Mouse (Mus musculus) heart, postnatal 25 days (tissue): Measurements from ENCODE around the gene Abl1. TPM values are rescaled to one million over a fixed set of nuclear protein-coding genes. Genes with fewer than 3 reads are reported as not detected.

Experiments
- DNase-seq: peaks from one replicate; pipeline ENCODE4 v3.0.0; 2022; ENCODE audit warnings: low spot score
- intact Hi-C: fragments of 180-260 bp; cut with DNase I; formaldehyde crosslinking; loops from one replicate; pipeline ENCODE4 v1.15.1; 2025
- total RNA-seq, 2 experiments: library from RNA; stranded (reverse); gene quantifications; 2 replicates each; pipeline ENCODE4 v1.2.3; 2021

The Abl1 gene
- total RNA-seq, 2 experiments from 2014 or later, result 29.8 to 35.0 TPM

DNA sequence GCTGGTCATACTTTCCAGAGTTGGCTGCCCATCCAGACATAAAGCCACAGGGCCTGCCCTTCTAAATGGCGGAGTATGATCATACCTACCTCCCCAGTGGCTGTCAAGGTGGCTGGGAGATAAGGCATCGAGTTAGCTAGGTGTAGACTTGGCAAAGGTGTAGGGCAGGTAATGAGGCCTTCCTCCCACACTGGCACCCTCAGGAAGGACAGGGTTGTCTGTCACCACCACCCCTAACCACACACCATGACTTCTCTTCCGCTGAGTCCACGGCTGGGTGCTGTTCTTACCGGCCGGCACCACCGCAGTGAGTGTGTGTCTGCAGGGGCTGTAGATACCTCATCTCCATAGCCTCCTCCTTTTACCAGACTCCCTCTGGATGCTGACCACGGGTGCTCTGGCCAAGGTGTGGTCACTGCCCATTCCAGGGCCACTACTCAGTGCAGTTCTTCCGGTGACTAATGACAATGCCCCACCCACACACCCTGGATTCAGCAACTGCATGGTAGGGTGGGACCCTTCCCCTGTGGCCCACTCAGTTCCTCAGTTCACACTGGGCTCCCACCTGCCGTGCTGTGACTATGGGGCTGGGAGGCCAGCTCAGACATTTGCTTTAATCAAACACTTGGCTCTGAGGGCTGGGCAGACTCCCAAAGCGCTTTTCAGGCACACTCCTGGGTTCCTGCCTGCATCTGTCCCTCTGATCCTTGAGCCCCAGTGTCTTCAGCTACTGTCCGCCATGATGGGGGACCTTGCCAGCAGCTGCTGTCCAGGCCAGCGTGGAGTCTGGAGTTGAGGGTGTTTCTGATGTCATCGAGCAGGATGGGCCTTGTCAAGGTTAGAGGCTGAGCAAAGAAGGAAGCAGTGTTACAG is 123.1 kb downstream of the Abl1 start:
- DNase-seq, result no peak
- intact Hi-C loops, result loop anchor here (5.0 kb wide), 1 partner anchor 101 kb away; no protein-coding TSS in a partner anchor

DNA sequence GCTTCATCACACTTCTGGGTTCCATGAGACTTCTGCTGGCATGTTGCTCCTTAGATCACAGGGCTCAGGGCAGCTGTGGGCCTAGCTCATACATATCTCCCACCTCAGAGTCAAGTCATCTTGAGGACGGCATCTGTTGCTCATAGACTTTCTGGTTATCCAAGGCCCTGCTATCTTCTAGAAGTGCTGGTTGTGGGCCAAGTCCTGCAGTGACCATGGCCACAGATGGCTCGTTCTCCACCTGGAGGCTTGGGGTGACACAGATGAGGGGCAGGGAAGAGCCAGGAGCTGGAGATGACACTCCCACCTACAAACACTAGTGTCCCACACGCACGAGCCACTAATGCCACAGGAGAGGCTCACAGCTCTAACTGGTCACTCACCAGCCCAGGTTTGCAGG is 125.5 kb downstream of the Abl1 start:
- DNase-seq, result no peak

DNA sequence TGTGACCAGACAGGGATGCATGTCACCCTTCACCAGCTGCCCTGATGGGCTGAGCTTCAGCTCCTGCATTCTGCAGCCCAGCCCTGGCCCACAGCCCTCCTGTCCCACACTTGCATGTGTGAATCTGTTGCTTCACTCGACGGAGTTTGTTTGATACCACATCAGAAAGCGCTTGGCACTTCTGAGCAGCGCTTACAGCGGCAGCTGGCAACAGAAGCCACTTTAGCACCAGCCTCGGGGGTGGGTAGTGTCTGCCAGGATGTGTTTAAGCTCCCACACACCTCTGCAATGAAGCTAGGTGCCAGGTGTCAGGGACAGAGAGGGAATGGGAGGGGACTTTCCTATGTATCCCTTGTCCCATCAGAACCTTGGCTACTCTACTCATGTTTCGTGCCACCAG is 126.5 kb downstream of the Abl1 start:
- DNase-seq, result no peak
- intact Hi-C loops, result loop anchor here (5.0 kb wide), 1 partner anchor 98 kb away; no protein-coding TSS in a partner anchor

More for the DNA sequence above, 125.5 kb downstream of the Abl1 start:
- intact Hi-C loops, result loop anchor here (5.0 kb wide), 1 partner anchor 99 kb away; no protein-coding TSS in a partner anchor

DNA sequence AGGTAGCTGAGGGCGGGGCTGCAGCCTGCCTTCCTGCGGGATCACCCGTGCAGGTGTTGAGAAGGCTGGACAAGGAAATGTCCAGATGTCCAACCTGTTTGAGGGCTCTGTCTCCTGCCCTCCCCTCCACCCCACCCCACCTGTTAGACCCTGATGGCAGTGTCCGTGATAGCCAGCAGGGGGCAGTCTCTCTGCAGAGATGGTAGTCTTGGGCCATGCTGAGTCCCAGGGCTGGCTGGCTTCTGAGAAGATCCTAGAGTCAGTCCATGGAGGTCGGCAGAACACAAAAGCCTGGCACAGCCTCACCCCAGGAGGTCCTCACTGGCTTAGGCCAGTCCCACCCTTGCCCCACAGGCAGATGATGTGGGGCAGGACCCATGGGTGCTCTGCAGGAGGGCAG is 127.2 kb downstream of the Abl1 start:
- intact Hi-C loops, result no loop called here

DNA sequence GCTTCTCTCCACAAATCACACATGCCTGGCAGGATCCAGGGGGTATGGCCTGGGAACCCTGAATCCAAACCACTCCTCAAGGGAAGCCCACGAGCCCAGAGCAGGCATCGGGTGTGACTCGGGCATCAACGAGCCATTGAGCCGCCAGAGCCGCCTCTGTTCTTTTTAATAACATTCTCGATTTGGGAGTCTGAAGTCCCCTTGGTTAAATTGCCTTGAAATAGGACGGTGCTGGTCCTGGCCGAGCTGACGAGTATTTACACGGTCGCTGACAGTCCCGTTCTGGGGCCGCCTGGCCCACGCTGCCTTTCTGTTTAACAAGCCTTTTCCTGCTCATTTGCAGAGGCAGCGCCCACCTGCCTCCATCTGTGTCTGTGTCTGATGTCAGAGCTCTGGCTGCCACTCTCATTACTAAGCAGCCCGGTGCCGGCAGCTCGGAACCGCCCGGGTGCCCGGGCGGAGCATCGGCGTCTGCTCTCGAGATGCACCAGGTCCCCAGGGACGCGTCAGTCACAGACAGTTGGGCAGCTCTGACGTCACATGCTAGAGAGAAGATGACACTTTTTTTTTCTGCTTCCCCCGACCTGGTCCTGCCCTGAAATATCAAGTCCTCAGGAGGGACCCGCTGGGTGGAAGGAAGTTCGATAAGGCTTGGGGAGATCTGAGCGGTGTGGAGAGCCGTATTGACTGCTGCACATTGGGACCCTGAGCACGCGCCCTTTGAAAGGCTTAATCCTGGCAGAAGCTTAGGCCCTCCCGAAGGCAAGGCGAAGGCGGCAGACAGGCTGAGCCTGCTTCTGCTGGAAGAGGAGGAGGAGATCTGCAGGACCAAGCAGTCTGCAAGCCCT is 134.6 kb downstream of the Abl1 start:
- intact Hi-C loops, result no loop called here
- DNase-seq, result no peak

More for the DNA sequence above, 127.2 kb downstream of the Abl1 start:
- DNase-seq, result no peak

DNA sequence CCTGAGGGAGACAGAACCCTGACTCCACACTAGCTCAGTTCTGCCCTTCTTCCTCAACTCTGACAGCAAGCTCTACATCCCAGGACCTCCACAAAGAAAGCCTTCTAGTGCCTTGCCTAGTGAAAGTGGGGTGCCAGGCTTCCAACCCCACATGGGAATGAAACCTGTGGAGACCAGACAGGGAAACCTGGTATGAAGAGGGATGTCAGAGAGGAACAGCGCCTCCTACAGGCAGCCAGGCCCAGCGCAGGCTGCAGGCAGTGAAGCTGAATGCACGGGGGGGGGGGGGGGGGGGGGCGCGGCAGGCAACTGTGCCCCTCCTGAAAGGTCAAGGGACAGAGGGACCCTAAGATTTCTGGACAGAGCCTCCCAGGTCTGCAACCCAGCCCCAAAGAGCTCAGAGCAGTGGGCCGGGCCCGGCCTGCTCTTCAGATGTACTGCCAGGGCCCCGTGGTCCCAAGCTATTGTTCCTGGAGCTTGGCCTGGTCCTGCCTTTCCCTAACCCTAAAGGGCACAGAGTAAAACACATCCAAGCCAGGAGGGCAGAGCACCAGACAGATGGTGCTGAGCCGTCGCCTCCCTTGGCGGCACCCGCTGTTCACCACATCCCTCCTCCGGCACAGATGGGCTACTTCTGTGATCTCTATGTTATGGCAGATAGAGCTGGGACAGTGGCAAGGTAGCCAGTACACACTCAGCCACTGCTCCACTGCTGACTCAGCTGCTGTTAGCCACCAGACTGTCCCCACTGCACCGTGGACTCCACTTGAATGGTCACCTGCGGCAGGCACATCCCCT is 136.0 kb downstream of the Abl1 start:
- no peak for DNase-seq
- intact Hi-C loops, result no loop called here

DNA sequence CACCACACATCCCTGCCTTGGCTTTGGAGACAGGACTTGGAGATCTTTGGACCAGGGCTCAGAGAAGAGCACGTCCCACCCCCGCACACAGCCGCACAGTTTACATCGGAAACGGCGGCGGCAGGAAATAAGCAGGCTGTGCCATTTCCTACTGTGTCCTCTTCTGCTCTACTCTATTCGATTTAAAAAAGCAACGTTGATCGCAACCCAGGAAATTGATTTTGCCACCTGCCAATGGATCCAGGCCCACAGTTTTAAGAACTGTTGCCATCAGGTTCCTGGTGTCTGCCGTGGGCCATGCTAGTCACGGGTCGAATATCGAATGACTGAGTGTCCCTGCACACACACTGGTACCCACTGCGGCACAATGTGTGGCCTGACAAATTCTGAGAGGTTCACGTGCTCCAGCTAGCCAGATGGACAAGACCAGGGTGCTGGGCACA is 137.3 kb downstream of the Abl1 start:
- intact Hi-C loops, result no loop called here
- DNase-seq, result no peak

DNA sequence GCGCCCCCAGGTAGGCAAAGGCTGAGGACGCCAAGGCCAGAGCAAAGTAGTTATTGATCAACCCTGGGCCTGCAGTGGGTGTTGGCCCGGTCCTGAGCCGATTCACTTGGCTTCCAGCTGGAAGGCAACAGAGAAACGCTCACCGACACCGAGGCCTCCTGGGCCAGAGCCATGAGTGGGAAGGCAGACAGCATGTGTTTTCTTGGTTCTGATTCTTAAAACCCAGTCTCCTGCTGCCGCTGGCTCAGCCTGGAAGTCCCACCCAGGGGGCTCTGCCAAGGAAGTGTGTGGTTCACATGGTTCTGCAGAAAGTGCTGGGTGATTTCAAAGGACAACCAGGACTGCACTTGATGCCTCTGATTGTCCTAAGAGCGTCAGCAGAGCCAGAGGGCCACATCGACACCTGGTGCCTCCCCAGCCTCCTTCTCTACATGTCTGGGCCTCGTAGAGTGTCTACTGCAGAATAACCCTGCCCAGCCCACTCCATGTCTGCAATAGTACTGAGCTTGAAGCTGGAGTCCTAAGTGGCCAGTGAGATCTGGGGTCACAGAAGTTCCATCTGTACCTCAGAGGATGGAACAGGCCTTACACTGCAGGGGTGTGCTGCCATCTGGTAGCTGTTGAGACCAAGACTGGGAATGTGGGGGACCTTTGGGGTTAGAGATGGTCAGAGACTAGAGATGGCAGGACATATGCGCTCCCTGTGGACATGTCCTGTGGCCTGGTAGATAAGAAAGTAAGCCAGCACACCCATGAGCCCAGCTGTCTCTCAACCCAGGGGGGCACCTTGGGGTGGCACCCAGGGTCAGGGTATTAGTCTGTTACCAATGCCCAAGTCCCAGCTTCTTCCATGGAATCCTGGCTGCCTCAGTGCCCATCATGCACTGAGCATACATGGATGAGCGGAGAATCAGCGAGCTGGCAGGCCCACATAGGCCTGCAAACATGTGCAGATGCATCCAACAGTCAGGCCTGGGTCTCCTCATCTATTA is 138.2 kb downstream of the Abl1 start:
- intact Hi-C loops, result no loop called here
- DNase-seq, result no peak

DNA sequence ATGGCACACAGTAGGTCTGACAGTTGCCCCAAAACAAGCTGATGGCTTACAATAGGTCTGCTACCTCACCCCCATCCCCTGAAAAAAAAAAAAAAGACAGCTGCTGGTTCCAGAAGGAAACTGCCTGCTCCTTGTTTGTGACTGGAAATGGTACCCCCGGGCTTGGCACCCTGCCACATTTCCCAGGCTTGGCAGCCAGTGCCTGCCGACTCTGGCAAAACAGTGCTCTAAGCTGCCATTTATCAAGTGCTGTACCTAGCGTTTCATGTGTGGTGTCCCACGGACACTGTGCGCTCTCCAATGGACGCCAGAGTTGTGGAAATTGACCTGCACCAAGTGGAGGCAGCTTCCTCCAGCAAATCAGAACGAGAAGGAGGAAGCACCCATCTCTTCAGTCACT is 139.7 kb downstream of the Abl1 start:
- no peak for DNase-seq
- intact Hi-C loops, result no loop called here

DNA sequence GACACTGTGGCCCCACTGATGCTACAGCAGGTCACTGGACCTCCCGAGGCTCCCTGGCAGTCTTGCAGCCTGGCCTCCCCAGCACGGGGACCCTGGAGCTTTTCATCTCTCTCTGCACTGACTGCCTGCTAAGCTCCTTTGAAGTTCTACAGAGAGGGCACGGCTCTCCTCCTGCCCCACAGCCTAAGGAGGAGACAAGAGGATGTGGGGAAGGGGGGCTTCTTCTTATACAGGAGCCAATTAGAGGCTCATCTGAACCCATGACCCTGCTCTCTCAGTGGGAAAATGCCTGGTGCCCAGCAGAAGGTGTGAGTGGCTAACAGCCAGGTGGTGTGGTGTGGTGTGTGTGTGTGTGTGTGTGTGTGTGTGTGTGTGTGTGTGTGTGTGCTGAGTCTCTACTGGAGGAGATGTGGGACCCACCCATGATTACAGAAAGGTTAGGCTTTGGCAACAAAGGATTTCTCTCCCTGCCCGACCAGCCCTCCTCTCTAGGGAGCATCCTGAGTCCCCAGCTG is 140.2 kb downstream of the Abl1 start:
- DNase-seq, result no peak
- intact Hi-C loops, result no loop called here

DNA sequence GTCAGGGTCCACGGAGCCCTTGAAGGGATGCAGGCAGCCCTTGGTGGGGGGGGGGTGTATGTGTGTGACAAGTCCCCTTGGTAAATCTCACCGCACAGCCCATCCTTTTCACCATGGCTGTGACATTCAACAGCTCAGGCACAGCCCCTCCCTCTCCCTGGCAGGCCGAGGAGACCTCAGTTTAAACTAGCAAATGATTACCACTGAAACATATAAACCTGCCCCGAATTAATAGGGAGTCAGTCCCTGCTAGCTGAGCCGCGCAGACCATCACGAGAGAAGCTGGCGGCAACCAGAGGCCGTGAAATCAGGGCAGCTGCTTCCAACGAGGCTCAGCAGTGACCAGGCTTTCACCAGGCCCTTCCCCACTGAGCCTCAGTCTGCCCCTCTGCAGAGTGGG is 147.9 kb downstream of the Abl1 start:
- DNase-seq, result no peak
- intact Hi-C loops, result no loop called here

DNA sequence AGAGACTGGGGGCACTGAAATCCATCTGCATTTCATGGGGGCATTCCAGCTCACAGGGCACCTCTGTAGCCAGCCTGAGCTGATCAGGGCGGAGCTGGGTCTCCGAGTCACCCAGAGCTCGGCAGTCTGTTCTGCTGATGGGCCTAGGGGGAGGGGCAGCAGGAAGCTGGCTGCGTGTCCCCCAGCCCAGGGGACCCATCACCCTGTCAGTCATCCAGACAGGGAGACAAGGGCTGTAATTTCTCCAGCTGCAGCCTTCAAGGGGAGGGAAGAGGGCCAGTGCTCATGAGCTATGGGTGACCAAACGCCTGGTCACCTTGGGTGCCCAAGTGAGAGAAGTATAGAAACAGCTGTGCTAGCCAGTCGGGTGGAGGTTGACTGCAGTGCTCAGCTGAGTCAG is 148.8 kb downstream of the Abl1 start:
- DNase-seq, result no peak
- intact Hi-C loops, result no loop called here

DNA sequence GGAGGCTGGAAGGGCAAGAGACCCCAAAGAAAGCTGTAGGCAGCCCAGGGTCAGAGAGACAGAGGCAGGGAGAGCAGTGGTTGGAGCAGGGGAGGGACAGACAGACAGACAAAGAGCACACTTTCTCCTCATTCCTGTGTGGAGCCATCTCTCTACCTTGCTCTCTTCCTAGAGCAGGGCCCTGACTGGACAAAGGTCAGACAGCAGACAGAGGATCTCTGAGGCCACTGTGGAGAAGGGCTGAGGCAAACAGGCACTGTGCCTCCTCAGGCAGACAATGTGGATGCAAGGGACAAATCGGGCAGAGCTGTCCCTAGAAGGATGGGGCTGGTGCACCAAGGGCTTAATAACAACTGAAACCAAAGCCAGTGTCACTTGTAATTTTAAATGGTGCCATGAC is 150.7 kb downstream of the Abl1 start:
- intact Hi-C loops, result no loop called here
- DNase-seq, result no peak

DNA sequence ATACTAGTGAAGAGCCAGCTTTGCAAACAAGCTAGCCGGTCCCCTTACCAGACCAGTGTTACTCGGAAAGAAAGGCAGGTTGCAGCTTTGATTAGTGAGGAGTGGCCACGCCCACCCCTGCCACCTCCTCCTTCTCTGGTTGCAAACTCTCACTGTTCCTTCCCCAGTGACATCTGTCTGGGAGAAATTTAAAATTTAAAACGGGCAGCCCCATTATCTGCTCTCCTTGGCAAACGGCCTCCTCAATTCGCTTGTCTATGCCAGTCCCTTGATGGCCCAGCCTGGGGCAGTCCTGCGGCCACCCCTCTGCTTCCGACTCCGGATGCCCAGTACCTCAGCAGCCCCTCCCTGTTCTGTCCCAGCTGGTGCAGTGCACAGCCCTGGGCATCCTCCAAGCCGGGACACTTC is 156.6 kb downstream of the Abl1 start:
- DNase-seq, result no peak
- intact Hi-C loops, result loop anchor here (5.0 kb wide), 1 partner anchor 157 kb away; the partner anchor contains the start of gene Abl1

DNA sequence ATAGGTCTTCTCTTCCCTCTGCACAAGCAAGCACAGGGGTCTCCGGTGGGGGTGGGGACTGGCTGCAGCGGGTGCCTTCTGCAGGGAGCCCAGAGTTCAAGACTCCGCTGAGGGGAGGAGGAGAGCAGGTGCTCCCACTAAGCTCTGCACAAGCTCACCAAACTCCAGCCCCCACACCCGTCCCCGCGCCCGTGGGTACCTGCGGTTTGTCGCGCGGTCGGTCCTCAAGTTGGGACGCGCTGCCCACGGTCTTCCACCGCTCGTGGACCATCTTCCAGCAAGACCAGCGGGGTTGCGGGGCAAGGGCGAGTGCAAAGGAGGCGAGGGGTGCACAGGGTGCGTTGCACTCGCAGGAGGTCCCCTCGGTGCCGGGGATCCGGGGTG is 157.3 kb downstream of the Abl1 start:
- DNase-seq, result no peak
- intact Hi-C loops, result loop anchor here (5.0 kb wide), 1 partner anchor 158 kb away; the partner anchor contains the start of gene Abl1

DNA sequence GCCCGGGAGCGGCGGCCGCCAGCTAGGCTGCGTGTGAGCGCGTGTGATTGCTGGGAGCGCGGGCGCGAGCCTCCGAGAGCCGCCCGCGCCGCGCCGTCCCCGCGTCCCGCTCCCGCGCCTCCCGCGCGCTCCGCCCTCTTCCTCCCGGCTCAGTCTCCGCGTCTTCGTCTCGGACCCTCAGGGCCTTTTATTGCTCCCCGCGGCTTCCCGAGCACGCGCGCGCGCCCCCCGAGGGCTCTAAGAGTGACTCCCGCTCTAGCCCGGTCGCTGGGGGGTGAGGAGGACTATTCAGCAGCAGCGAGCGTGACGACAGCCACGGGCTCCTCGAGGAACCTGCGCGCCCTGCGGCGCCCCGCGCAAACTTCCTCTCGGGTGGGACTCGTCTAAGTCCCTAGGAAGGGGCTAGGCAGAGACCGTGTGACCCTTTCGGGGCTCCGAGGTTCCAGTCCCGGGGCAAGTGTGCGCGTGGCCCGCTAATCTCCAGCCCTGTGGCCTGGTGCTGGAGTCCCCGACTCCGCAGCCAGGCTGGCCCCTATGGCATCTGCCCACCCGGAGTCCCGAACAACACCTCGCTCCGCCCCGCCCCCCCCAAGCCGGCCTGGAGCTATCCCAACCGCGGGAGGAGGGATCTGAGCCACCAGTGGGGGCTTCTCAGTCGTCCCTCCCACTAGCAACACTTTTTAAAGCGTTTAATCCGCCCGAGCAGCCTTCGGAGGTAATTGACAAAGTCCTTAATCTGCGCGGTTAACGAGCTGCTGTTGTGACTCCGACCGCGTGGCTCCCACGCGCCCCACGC is 157.9 kb downstream of the Abl1 start, which contains the start of gene Fibcd1:
Gene Fibcd1 (minus strand): TSS at position 110 of the 796 bp plus-strand sequence.
- no peak for DNase-seq
- intact Hi-C loops, result loop anchor here (5.0 kb wide), 1 partner anchor 159 kb away; the partner anchor contains the start of gene Abl1
